Comparison of ENCODE assay signal across 23 mouse cellular contexts in the genomic region with DNA sequence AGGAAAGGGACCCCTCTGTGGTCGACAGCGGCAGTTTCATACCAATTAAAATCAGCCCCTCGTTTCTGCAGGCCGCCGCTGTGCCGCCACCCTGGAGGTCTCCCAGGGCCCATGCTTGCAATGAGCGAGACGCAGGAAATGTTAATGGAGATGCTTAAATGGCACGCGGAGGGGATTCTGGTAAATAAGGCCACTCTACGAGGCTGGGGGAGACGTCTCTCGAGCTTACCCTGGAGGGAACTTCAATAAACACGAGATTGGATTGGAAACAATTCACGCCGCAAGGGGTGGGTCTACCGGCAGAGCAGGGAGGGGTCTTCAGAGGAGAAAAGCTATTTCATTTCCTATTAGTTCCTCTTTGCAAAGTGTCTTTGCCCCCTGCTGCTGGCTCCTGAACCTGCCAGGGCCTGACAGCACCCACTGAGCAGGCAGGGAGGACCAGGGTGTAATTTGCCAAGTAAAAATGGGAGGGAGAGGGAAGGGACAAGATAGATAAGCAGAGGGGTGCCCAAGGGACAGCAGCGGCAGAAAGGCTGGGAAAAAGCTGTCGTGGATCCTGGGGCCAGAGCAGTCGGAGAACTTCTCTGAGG.
DNase-seq lines count a peak whose midpoint lies in the region; ATAC-seq and TF ChIP-seq lines count a peak whose summit lies in the region.
"Had no signal": no experiment of that assay in that cellular context is flagged by ENCODE, and none has a peak within 500 bp of the region (broad histone marks: within the 10 kb centered on the region; RNA-seq: fewer than 3 reads in every experiment).

No protein-coding gene starts in this region.

- no peak for ATAC-seq in forebrain, embryonic 14.5 days
- ATAC-seq in forebrain, embryonic 15.5 days (replicated peaks) = no peak
- no peak for ATAC-seq in hindbrain, embryonic 11.5 days (ENCODE audit: low FRiP score)
- no peak for ATAC-seq in limb, embryonic 12.5 days (ENCODE audit: insufficient number of reproducible peaks, insufficient read depth, low FRiP score, low TSS enrichment, low read depth)
- no peak for ATAC-seq in midbrain, postnatal 0 days (ENCODE audit: low FRiP score)
- ATAC-seq: CD4-positive, CD25-positive, alpha-beta regulatory T cell, adult 4 months; forebrain, embryonic 16.5 days; inflammation-experienced regulatory T-cells, adult 6 months; liver, postnatal 0 days; Patski had no signal

- H3K27ac ChIP-seq in forebrain, embryonic 14.5 days (ENCODE audit: low read depth, low read length) = no peak overlapping the region
- H3K27ac ChIP-seq in forebrain, embryonic 15.5 days (replicated peaks) = no peak overlapping the region
- H3K27ac ChIP-seq in hindbrain, embryonic 11.5 days (ENCODE audit: low read depth, low read length) = peak overlapping the region; percentile 27; the same call in 1 of the 2 replicates
- no peak overlapping the region for H3K27ac ChIP-seq in limb, embryonic 12.5 days
- no peak overlapping the region for H3K27ac ChIP-seq in midbrain, postnatal 0 days (ENCODE audit: low read depth, low read length)
- H3K27ac ChIP-seq: embryonic facial prominence, embryonic 12.5 days; limb, embryonic 15.5 days had no signal

- H3K9ac ChIP-seq in forebrain, embryonic 14.5 days (ENCODE audit: low read length) = no peak overlapping the region
- H3K9ac ChIP-seq in forebrain, embryonic 15.5 days (replicated peaks) = no peak overlapping the region
- H3K9ac ChIP-seq in hindbrain, embryonic 11.5 days (ENCODE audit: low read depth, low read length) = no peak overlapping the region
- H3K9ac ChIP-seq in limb, embryonic 12.5 days (replicated peaks) = no peak overlapping the region
- no peak overlapping the region for H3K9ac ChIP-seq in midbrain, postnatal 0 days (replicated peaks; ENCODE audit: low read length, poor library complexity, severe bottlenecking)
- H3K9ac ChIP-seq: embryonic facial prominence, embryonic 12.5 days; limb, embryonic 15.5 days; liver, postnatal 0 days had no signal

- no peaks in the 10 kb centered on the region for H3K9me3 ChIP-seq in forebrain, embryonic 14.5 days (replicated peaks; ENCODE audit: control insufficient read depth, low read length)
- H3K9me3 ChIP-seq in forebrain, embryonic 15.5 days = no peaks in the 10 kb centered on the region
- H3K9me3 ChIP-seq in hindbrain, embryonic 11.5 days (ENCODE audit: control insufficient read depth, low read length) = no peaks in the 10 kb centered on the region
- no peaks in the 10 kb centered on the region for H3K9me3 ChIP-seq in limb, embryonic 12.5 days
- no peaks in the 10 kb centered on the region for H3K9me3 ChIP-seq in midbrain, postnatal 0 days (ENCODE audit: low read length)
- H3K9me3 ChIP-seq: embryonic facial prominence, embryonic 12.5 days; limb, embryonic 15.5 days had no signal

- H3K4me2 ChIP-seq in forebrain, embryonic 14.5 days (ENCODE audit: low read length) = no peak overlapping the region
- H3K4me2 ChIP-seq in forebrain, embryonic 15.5 days (replicated peaks) = no peak overlapping the region
- no peak overlapping the region for H3K4me2 ChIP-seq in hindbrain, embryonic 11.5 days (replicated peaks; ENCODE audit: low read depth, low read length)
- H3K4me2 ChIP-seq in limb, embryonic 12.5 days = peak overlapping the region; percentile 15; the same call in 1 of the 2 replicates
- no peak overlapping the region for H3K4me2 ChIP-seq in midbrain, postnatal 0 days (ENCODE audit: low read depth, low read length, poor library complexity, severe bottlenecking)
- H3K4me2 ChIP-seq: embryonic facial prominence, embryonic 12.5 days; heart, embryonic 11.5 days; limb, embryonic 15.5 days had no signal

- no peaks in the 10 kb centered on the region for H3K36me3 ChIP-seq in forebrain, embryonic 14.5 days (ENCODE audit: control insufficient read depth, insufficient read depth, low read length)
- no peaks in the 10 kb centered on the region for H3K36me3 ChIP-seq in forebrain, embryonic 15.5 days
- H3K36me3 ChIP-seq in hindbrain, embryonic 11.5 days (ENCODE audit: control insufficient read depth, insufficient read depth, low read length) = no peaks in the 10 kb centered on the region
- no peaks in the 10 kb centered on the region for H3K36me3 ChIP-seq in limb, embryonic 12.5 days
- no peaks in the 10 kb centered on the region for H3K36me3 ChIP-seq in midbrain, postnatal 0 days (ENCODE audit: insufficient read depth, low read length)
- H3K36me3 ChIP-seq: embryonic facial prominence, embryonic 12.5 days; limb, embryonic 15.5 days had no signal

- 17% methylated on average over 20 of the region's 20 CpGs for WGBS in forebrain, embryonic 14.5 days
- WGBS in forebrain, embryonic 15.5 days = 15% methylated on average over 20 of the region's 20 CpGs
- 31% methylated on average over 20 of the region's 20 CpGs for WGBS in hindbrain, embryonic 11.5 days
- 23% methylated on average over 20 of the region's 20 CpGs for WGBS in limb, embryonic 12.5 days
- WGBS in midbrain, postnatal 0 days = 21% methylated on average over 20 of the region's 20 CpGs

- 0 out of 2 replicates have a peak, but pooled peaks cover 2% of the 10 kb centered on the region for H3K4me1 ChIP-seq in forebrain, embryonic 14.5 days (ENCODE audit: control insufficient read depth, insufficient read depth, low read length)
- H3K4me1 ChIP-seq in forebrain, embryonic 15.5 days = peaks cover 18% of the 10 kb centered on the region
- H3K4me1 ChIP-seq in hindbrain, embryonic 11.5 days (replicated peaks; ENCODE audit: control insufficient read depth, insufficient read depth, low read length) = 0 out of 2 replicates have a peak, but pooled peaks cover 2% of the 10 kb centered on the region
- H3K4me1 ChIP-seq in limb, embryonic 12.5 days (replicated peaks) = peaks cover 31% of the 10 kb centered on the region
- H3K4me1 ChIP-seq in midbrain, postnatal 0 days (ENCODE audit: insufficient read depth, low read length) = peaks cover 23% of the 10 kb centered on the region
- H3K4me1 ChIP-seq: embryonic facial prominence, embryonic 12.5 days had no signal

- no peaks in the 10 kb centered on the region for H3K27me3 ChIP-seq in forebrain, embryonic 14.5 days (replicated peaks; ENCODE audit: control insufficient read depth, insufficient read depth, low read length)
- no peaks in the 10 kb centered on the region for H3K27me3 ChIP-seq in forebrain, embryonic 15.5 days
- no peaks in the 10 kb centered on the region for H3K27me3 ChIP-seq in hindbrain, embryonic 11.5 days (ENCODE audit: control insufficient read depth, insufficient read depth, low read length)
- H3K27me3 ChIP-seq in limb, embryonic 12.5 days = peaks cover 69% of the 10 kb centered on the region
- no peaks in the 10 kb centered on the region for H3K27me3 ChIP-seq in midbrain, postnatal 0 days (ENCODE audit: insufficient read depth, low read length)

- no peak for TF ChIP-seq CTCF in midbrain, postnatal 0 days (IDR thresholded peaks at IDR 0.05)

- H3K4me3 ChIP-seq in forebrain, embryonic 14.5 days (ENCODE audit: low read depth, low read length) = no peak overlapping the region
- no peak overlapping the region for H3K4me3 ChIP-seq in forebrain, embryonic 15.5 days
- no peak overlapping the region for H3K4me3 ChIP-seq in hindbrain, embryonic 11.5 days (ENCODE audit: low read depth, low read length)
- no peak overlapping the region for H3K4me3 ChIP-seq in limb, embryonic 12.5 days (replicated peaks)
- H3K4me3 ChIP-seq in midbrain, postnatal 0 days (ENCODE audit: low read depth, low read length) = no peak overlapping the region
- H3K4me3 ChIP-seq: embryonic facial prominence, embryonic 12.5 days; erythroblast, embryonic 14.5 days; limb, embryonic 15.5 days had no signal

- DNase-seq in forebrain, embryonic 14.5 days (ENCODE audit: low spot score) = peak; percentile 23
- no peak for DNase-seq in hindbrain, embryonic 11.5 days (ENCODE audit: low spot score)
- DNase-seq in midbrain, postnatal 0 days (ENCODE audit: low spot score) = peak; percentile 51
- no peak for DNase-seq in kidney, postnatal 4 days
- no peak for DNase-seq in right cerebral cortex, adult 2 months (ENCODE audit: low spot score in 2 of 2)
- no peak for DNase-seq in kidney, postnatal 36 days
- DNase-seq: adrenal gland, adult 8-10 months; heart, postnatal 10 days; kidney, adult 8-10 months; kidney, postnatal 14 days; liver, postnatal 0 days; lung, postnatal 10 days; thymus, postnatal 25 days had no signal

Comparison
In these comparisons a context has a peak if more than half of its experiments do, and no peak if none do; other contexts are left out.
1. DNase-seq: peak in forebrain, embryonic 14.5 days (single experiment) and midbrain, postnatal 0 days (single experiment); none in hindbrain, embryonic 11.5 days (single experiment), kidney, postnatal 4 days (0 of 2), right cerebral cortex, adult 2 months (0 of 2) and kidney, postnatal 36 days (0 of 2).